Mouse (Mus musculus): Measurements from ENCODE around the gene Pip4k2b. TPM values are rescaled to one million over a fixed set of nuclear protein-coding genes. Genes with fewer than 3 reads are reported as not detected.
A peak's percentile ranks its signal among the peaks of the same experiment; 100 is the strongest.

The Pip4k2b gene
- polyA plus RNA-seq, 1 experiment from 2014 or later = 2.5 TPM

GRCm38 (mm10) chr11:97697891-97698529, 46.5 kb downstream of the Pip4k2b start:
- Histone ChIP-seq H3K4me1 (ENCODE audit: control insufficient read depth, insufficient read depth, low read length) (peaks cover 46% of the 10 kb centered on the region), H3K9ac (replicated peaks; ENCODE audit: low read depth, low read length) (peak overlapping the region; percentile 96), H3K36me3 (ENCODE audit: control insufficient read depth, insufficient read depth, low read length) (peaks cover 7% of the 10 kb centered on the region), H3K9me3 (ENCODE audit: control insufficient read depth, low read depth, low read length) (no peaks in the 10 kb centered on the region), H3K4me3 (ENCODE audit: low read depth, low read length) (peak overlapping the region; percentile 89), H3K27me3 (ENCODE audit: control insufficient read depth, insufficient read depth, low read length) (no peaks in the 10 kb centered on the region), H3K4me2 (replicated peaks; ENCODE audit: low read depth, low read length) (peak overlapping the region; percentile 93), H3K27ac (ENCODE audit: low read length) (peak overlapping the region; percentile 99)
- ATAC-seq (ENCODE audit: insufficient number of reproducible peaks, insufficient read depth, low FRiP score, low read depth) = no peak
- WGBS = 2% methylated on average over 14 of the region's 14 CpGs

GRCm38 (mm10) chr11:97697199-97697890, 47.2 kb downstream of the Pip4k2b start:
- peak overlapping the region; percentile 99 for H3K27ac ChIP-seq (ENCODE audit: low read length)
- WGBS = 47% methylated on average over 11 of the region's 11 CpGs
- H3K4me3 ChIP-seq (ENCODE audit: low read depth, low read length) = peak overlapping the region; percentile 89
- no peaks in the 10 kb centered on the region for H3K9me3 ChIP-seq (ENCODE audit: control insufficient read depth, low read depth, low read length)
- H3K4me2 ChIP-seq (replicated peaks; ENCODE audit: low read depth, low read length) = peak overlapping the region; percentile 93
- no peaks in the 10 kb centered on the region for H3K27me3 ChIP-seq (ENCODE audit: control insufficient read depth, insufficient read depth, low read length)
- no peak overlapping the region for H3K9ac ChIP-seq (replicated peaks; ENCODE audit: low read depth, low read length)
- ATAC-seq (ENCODE audit: insufficient number of reproducible peaks, insufficient read depth, low FRiP score, low read depth) = no peak
- peaks cover 46% of the 10 kb centered on the region for H3K4me1 ChIP-seq (ENCODE audit: control insufficient read depth, insufficient read depth, low read length)
- H3K36me3 ChIP-seq (ENCODE audit: control insufficient read depth, insufficient read depth, low read length) = peaks cover 13% of the 10 kb centered on the region

DNA sequence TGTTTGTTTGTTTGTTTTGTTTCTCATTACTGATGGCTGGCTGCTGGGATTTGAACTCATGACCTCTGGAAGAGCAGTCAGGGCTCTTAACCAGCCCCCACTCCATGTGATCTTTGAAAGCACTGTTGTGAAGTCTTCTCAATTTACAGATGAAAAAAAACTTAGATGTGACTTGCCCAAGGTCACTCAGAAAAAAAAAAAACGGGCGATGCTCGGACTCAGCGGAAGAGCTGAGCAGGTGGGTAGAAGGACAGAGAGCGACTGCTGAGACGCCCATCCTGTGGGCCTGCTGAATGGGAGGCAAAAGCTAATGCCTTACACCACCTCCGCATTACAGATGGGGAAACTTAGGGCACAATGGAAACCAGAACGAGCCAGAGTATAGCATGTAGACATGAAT, 47.8 kb downstream of the Pip4k2b start:
- H3K4me3 ChIP-seq (ENCODE audit: low read depth, low read length) = no peak overlapping the region
- no peak overlapping the region for H3K27ac ChIP-seq (ENCODE audit: low read length)
- H3K27me3 ChIP-seq (ENCODE audit: control insufficient read depth, insufficient read depth, low read length) = no peaks in the 10 kb centered on the region
- no peak overlapping the region for H3K9ac ChIP-seq (replicated peaks; ENCODE audit: low read depth, low read length)
- 69% methylated on average over 8 of the region's 8 CpGs for WGBS
- H3K4me1 ChIP-seq (ENCODE audit: control insufficient read depth, insufficient read depth, low read length) = peaks cover 42% of the 10 kb centered on the region
- H3K36me3 ChIP-seq (ENCODE audit: control insufficient read depth, insufficient read depth, low read length) = peaks cover 20% of the 10 kb centered on the region
- no peak overlapping the region for H3K4me2 ChIP-seq (replicated peaks; ENCODE audit: low read depth, low read length)
- ATAC-seq (ENCODE audit: insufficient number of reproducible peaks, insufficient read depth, low FRiP score, low read depth) = no peak
- H3K9me3 ChIP-seq (ENCODE audit: control insufficient read depth, low read depth, low read length) = no peaks in the 10 kb centered on the region

- Histone ChIP-seq H3K4me1 (ENCODE audit: control insufficient read depth, insufficient read depth, low read length) (peaks cover 34% of the 10 kb centered on the region), H3K27ac (ENCODE audit: low read length) (peak overlapping the region; percentile 15; the same call in 1 of the 2 replicates), H3K9me3 (ENCODE audit: control insufficient read depth, low read depth, low read length) (no peaks in the 10 kb centered on the region), H3K4me3 (ENCODE audit: low read depth, low read length) (no peak overlapping the region), H3K9ac (replicated peaks; ENCODE audit: low read depth, low read length) (no peak overlapping the region), H3K4me2 (replicated peaks; ENCODE audit: low read depth, low read length) (peak overlapping the region; percentile 10; the same call in 1 of the 2 replicates), H3K27me3 (ENCODE audit: control insufficient read depth, insufficient read depth, low read length) (no peaks in the 10 kb centered on the region), H3K36me3 (ENCODE audit: control insufficient read depth, insufficient read depth, low read length) (peaks cover 28% of the 10 kb centered on the region)
- no peak for ATAC-seq (ENCODE audit: insufficient number of reproducible peaks, insufficient read depth, low FRiP score, low read depth)
- WGBS = 38% methylated on average over 9 of the region's 9 CpGs
Observed at GRCm38 (mm10) chr11:97695712-97696401, 48.6 kb downstream of the Pip4k2b start.

DNA sequence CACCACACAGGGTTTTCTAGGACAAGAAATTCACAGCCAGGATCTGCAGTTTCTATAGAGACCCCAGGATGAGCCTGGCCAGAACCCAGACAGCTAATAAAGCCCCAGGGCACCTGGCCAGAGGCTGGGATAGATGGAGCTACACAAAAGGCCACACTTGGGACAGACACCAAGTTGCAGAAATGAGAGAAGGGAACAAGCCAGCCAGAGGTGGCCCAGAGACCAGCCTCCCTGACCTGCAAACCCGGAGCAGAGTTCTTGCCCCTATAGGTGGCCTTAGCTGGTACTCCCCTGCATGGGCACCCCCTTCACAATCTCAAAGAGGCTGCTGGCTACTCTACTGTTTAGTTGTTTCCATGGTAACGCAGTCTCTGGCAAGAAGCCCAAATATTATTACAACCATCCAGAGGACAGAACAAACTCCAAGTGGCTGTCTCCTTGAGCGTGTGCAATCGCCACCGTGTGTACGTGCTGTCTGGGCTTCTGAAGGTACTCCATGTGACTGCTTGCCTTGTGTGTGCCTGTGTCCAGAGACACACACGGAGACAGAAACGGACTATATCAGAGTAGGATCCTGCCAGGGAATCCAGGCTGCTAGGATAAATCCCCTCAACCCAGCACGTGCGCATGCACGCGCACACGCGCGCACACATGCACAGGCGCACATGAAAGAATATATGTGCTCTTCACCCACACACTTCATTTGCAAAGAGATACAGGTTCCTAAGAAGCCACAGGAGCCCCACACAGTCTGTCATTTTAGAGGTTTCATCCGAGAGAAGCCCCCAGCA, 49.4 kb downstream of the Pip4k2b start:
- no peak overlapping the region for H3K4me3 ChIP-seq (ENCODE audit: low read depth, low read length)
- peaks cover 36% of the 10 kb centered on the region for H3K36me3 ChIP-seq (ENCODE audit: control insufficient read depth, insufficient read depth, low read length)
- H3K4me2 ChIP-seq (replicated peaks; ENCODE audit: low read depth, low read length) = peak overlapping the region; percentile 10; the same call in 1 of the 2 replicates
- H3K4me1 ChIP-seq (ENCODE audit: control insufficient read depth, insufficient read depth, low read length) = peaks cover 32% of the 10 kb centered on the region
- no peaks in the 10 kb centered on the region for H3K27me3 ChIP-seq (ENCODE audit: control insufficient read depth, insufficient read depth, low read length)
- H3K9ac ChIP-seq (replicated peaks; ENCODE audit: low read depth, low read length) = no peak overlapping the region
- H3K9me3 ChIP-seq (ENCODE audit: control insufficient read depth, low read depth, low read length) = no peaks in the 10 kb centered on the region
- WGBS = 51% methylated on average over 17 of the region's 17 CpGs
- ATAC-seq (ENCODE audit: insufficient number of reproducible peaks, insufficient read depth, low FRiP score, low read depth) = 0 out of 2 replicates have a peak, but pooled peaks have one; percentile 14
- peak overlapping the region; percentile 15; the same call in 1 of the 2 replicates for H3K27ac ChIP-seq (ENCODE audit: low read length)

- Histone ChIP-seq H3K27ac (ENCODE audit: low read length) (0 out of 2 replicates have a peak overlapping the region, but pooled peaks have one; percentile 22), H3K4me3 (ENCODE audit: low read depth, low read length) (no peak overlapping the region), H3K9ac (replicated peaks; ENCODE audit: low read depth, low read length) (no peak overlapping the region), H3K4me2 (replicated peaks; ENCODE audit: low read depth, low read length) (no peak overlapping the region), H3K4me1 (ENCODE audit: control insufficient read depth, insufficient read depth, low read length) (peaks cover 32% of the 10 kb centered on the region), H3K36me3 (ENCODE audit: control insufficient read depth, insufficient read depth, low read length) (peaks cover 43% of the 10 kb centered on the region), H3K9me3 (ENCODE audit: control insufficient read depth, low read depth, low read length) (no peaks in the 10 kb centered on the region), H3K27me3 (ENCODE audit: control insufficient read depth, insufficient read depth, low read length) (no peaks in the 10 kb centered on the region)
- ATAC-seq (ENCODE audit: insufficient number of reproducible peaks, insufficient read depth, low FRiP score, low read depth) = no peak
- 80% methylated on average over 4 of the region's 4 CpGs for WGBS
Observed at GRCm38 (mm10) chr11:97694435-97694834, 50.1 kb downstream of the Pip4k2b start.

DNA sequence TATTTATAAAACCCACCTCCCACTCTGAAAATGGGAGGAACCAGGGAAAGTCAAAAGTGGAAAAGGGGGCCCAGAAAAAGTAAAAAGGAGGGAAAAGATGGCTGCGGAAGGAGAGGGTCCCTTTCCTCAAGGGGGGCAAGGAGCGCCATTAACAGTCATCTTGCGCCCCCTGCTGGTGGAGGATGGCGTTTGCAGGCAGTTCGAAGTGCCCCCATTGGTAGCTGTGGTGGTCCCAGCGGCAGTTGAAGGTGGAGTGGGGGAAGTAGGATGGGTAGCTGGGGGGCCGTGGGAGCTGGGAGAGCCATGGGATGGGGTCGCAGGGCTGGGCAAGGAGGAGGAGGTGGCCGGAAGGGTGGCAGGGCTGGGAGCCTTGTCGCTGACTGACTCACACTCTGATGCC, 54.6 kb downstream of the Pip4k2b start:
- Histone ChIP-seq H3K27ac (ENCODE audit: low read length) (no peak overlapping the region), H3K4me1 (ENCODE audit: control insufficient read depth, insufficient read depth, low read length) (peaks cover 10% of the 10 kb centered on the region), H3K4me3 (ENCODE audit: low read depth, low read length) (no peak overlapping the region), H3K27me3 (ENCODE audit: control insufficient read depth, insufficient read depth, low read length) (no peaks in the 10 kb centered on the region), H3K36me3 (ENCODE audit: control insufficient read depth, insufficient read depth, low read length) (peaks cover 48% of the 10 kb centered on the region), H3K9me3 (ENCODE audit: control insufficient read depth, low read depth, low read length) (no peaks in the 10 kb centered on the region), H3K4me2 (replicated peaks; ENCODE audit: low read depth, low read length) (no peak overlapping the region), H3K9ac (replicated peaks; ENCODE audit: low read depth, low read length) (no peak overlapping the region)
- ATAC-seq (ENCODE audit: insufficient number of reproducible peaks, insufficient read depth, low FRiP score, low read depth) = no peak
- 30% methylated on average over 10 of the region's 10 CpGs for WGBS

DNA sequence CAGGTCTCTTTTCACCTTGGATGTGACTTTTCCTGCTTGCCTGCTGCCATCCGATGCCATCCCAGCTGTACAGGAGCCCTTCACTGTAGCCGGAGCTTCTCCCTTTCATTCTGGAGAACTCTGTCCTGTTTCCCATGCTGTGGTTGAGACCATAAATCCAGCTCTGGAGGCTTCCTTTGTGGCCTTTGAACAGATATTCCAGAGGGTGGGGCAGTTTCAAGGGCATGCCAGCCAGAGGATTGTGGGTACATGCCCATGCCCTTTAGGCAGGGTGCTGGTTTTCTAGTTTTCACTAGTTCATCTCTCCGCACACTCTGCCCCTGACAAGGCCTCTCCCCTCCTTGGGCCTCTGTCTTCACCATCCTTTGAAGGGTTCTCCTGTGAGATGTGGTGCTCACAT, 57.4 kb downstream of the Pip4k2b start:
- Histone ChIP-seq H3K27ac (ENCODE audit: low read length) (no peak overlapping the region), H3K9me3 (ENCODE audit: control insufficient read depth, low read depth, low read length) (no peaks in the 10 kb centered on the region), H3K27me3 (ENCODE audit: control insufficient read depth, insufficient read depth, low read length) (no peaks in the 10 kb centered on the region), H3K36me3 (ENCODE audit: control insufficient read depth, insufficient read depth, low read length) (peaks cover 37% of the 10 kb centered on the region), H3K9ac (replicated peaks; ENCODE audit: low read depth, low read length) (no peak overlapping the region), H3K4me2 (replicated peaks; ENCODE audit: low read depth, low read length) (no peak overlapping the region), H3K4me1 (ENCODE audit: control insufficient read depth, insufficient read depth, low read length) (peaks cover 4% of the 10 kb centered on the region; the same call in 1 of the 2 replicates), H3K4me3 (ENCODE audit: low read depth, low read length) (no peak overlapping the region)
- WGBS = 89% methylated on average over 3 of the region's 3 CpGs
- ATAC-seq (ENCODE audit: insufficient number of reproducible peaks, insufficient read depth, low FRiP score, low read depth) = no peak

Data from stomach, embryonic 14.5 days (tissue).